Mouse (Mus musculus): ENCODE measurements around the gene Ints11.

- TF ChIP-seq POLR2A (IDR thresholded peaks at IDR 0.05; ENCODE audit: extremely low read depth, insufficient read depth, low read length) (no peak), CTCF (IDR thresholded peaks at IDR 0.05; ENCODE audit: low read depth, low read length) (no peak)
These were observed 30.0 kb downstream of the Ints11 start for GRCm38 (mm10) chr4:155899355-155899754.

Measured in liver, adult 2 months (tissue).